Mouse (Mus musculus) embryonic facial prominence, embryonic 14.5 days (tissue): ENCODE measurements around the gene Anxa7. TPM values are rescaled to one million over a fixed set of nuclear protein-coding genes. Genes with fewer than 3 reads are reported as not detected.

ENCODE experiments used
- ATAC-seq: fragments of 200-750 bp; cut with Nextera tagmentation; 2 replicates; pipeline ENCODE4 v1.8.0; 2017; ENCODE audit warnings: low read depth, moderate number of reproducible peaks, moderate TSS enrichment
- DNase-seq: peaks from one replicate; pipeline ENCODE4 v3.0.0-alpha.2; 2015; ENCODE audit warnings: low spot score
- H3K27ac ChIP-seq: fragments of 300-500 bp; sonication (generic); replicated peaks from 2 replicates; pipeline ENCODE4 v1.5.1; 2014; ENCODE audit warnings: low read depth, mild to moderate bottlenecking, low read length, moderate library complexity
- H3K27me3 ChIP-seq: fragments of 300-500 bp; sonication (generic); replicated peaks from 2 replicates; pipeline ENCODE4 v1.6.1; 2014; ENCODE audit warnings: low read length; ENCODE audit not compliant: control insufficient read depth, insufficient read depth
- H3K36me3 ChIP-seq: fragments of 300-500 bp; sonication (generic); 2 replicates; pipeline ENCODE4 v1.6.1; 2014; ENCODE audit warnings: low read length, mixed read lengths; ENCODE audit not compliant: control insufficient read depth, insufficient read depth
- H3K4me1 ChIP-seq: fragments of 300-500 bp; sonication (generic); 2 replicates; pipeline ENCODE4 v1.6.1; 2014; ENCODE audit warnings: antibody characterized with exemption, low read length; ENCODE audit not compliant: control insufficient read depth, insufficient read depth
- H3K4me2 ChIP-seq: fragments of 300-500 bp; sonication (generic); 2 replicates; pipeline ENCODE4 v1.6.1; 2014; ENCODE audit warnings: low read depth, mild to moderate bottlenecking, low read length, moderate library complexity, mixed read lengths
- H3K4me3 ChIP-seq: fragments of 300-500 bp; sonication (generic); 2 replicates; pipeline ENCODE4 v1.5.1; 2014; ENCODE audit warnings: low read depth, mild to moderate bottlenecking, low read length
- H3K9ac ChIP-seq: fragments of 300-500 bp; sonication (generic); 2 replicates; pipeline ENCODE4 v1.6.1; 2014; ENCODE audit warnings: low read depth, mild to moderate bottlenecking, low read length, moderate library complexity, mixed read lengths
- H3K9me3 ChIP-seq: fragments of 300-500 bp; sonication (generic); 2 replicates; pipeline ENCODE4 v1.6.1; 2016; ENCODE audit warnings: low read length; ENCODE audit not compliant: control insufficient read depth
- WGBS: fragments of 180-500 bp; shearing (Covaris S2); extraction: QIAGEN DNeasy Blood & Tissue Kit; methylation state at CpG from one replicate; pipeline ENCODE4 v1.1.7; 2014; 5-methylcytosine and 5-hydroxymethylcytosine counted together
- polyA plus RNA-seq: library from polyadenylated mRNA; unstranded; fragments of >200 nt; fragmentation: Nextera tagmentation; extraction: Ambion mirVana; gene quantifications from 2 replicates; pipeline ENCODE4 v1.2.1, GENCODE M21; 2014

Anxa7 gene
- polyA plus RNA-seq, 1 experiment from 2014 or later = 47.5 TPM

DNA sequence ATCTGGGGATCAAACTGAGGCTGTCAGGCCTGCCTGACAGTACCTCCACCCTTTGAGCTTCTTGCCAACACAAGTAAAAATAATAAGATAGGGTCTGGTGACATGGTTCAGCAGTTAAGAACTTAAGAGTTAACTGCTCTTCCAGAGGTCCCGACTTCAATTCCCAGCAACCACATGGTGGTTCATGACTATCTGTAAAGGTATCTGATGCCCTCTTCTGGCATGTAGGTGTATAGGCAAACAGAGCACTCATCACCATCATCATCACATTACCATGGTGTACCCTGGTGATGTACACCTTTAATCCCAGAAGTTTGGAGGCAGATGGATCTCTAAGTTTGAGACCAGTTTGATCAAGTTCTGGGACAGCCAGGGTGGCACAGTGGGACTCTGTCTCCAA, 51.3 kb downstream of the Anxa7 start:
- no peaks in the 10 kb centered on the region for H3K27me3 ChIP-seq
- no peak overlapping the region for H3K9ac ChIP-seq
- no peak overlapping the region for H3K4me3 ChIP-seq
- 11% methylated on average over 1 of the region's 1 CpGs for WGBS
- no peaks in the 10 kb centered on the region for H3K4me1 ChIP-seq
- H3K9me3 ChIP-seq = peaks cover 4% of the 10 kb centered on the region; the same call in 1 of the 2 replicates
- ATAC-seq = no peak
- H3K36me3 ChIP-seq = no peaks in the 10 kb centered on the region
- DNase-seq = no peak
- H3K27ac ChIP-seq = no peak overlapping the region
- no peak overlapping the region for H3K4me2 ChIP-seq

DNA sequence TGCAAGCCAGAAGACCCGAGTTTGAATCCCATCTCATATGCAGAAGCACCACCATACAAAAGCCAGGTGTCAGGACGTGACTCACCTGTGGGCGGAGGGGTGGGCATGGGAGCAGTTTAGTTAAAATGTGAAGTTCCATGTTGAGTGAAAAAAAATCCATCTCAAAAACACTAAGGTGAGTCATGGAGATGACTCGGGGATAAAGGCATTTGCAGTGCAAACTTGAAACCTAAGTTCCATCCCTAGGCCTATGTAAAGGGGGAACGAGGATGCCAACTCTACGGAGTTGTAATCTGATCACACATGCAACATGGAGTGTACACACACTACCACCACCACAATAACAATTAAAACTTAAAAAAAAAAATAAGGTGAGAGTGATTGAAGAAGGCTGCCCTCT, 56.9 kb downstream of the Anxa7 start:
- Histone ChIP-seq H3K27ac (no peak overlapping the region), H3K36me3 (no peaks in the 10 kb centered on the region), H3K4me1 (no peaks in the 10 kb centered on the region), H3K4me3 (no peak overlapping the region), H3K9me3 (no peaks in the 10 kb centered on the region), H3K9ac (no peak overlapping the region), H3K4me2 (no peak overlapping the region), H3K27me3 (no peaks in the 10 kb centered on the region)
- no peak for DNase-seq
- no peak for ATAC-seq
- 81% methylated on average over 6 of the region's 6 CpGs for WGBS

DNA sequence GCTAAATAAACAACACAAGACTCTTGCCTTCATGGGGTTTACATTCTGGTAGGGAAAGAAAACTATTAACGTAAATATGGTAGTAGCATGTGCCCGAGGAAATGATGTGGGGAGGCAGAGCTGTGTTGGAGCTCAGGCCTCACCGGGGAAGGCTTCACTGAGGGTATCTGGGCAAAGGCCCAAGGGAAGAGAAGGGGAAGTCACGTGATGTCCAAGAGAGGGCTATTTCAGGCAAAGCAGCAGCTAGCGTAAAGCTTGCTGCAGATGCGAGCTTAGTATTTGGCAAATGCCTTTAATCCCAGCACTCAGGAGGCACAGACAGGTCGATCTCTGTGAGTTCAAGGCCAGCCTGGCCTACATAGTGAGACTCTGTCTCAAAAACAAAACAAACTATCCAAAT, 57.7 kb downstream of the Anxa7 start:
- 62% methylated on average over 7 of the region's 7 CpGs for WGBS
- H3K9ac ChIP-seq = no peak overlapping the region
- DNase-seq (no peak), ATAC-seq (no peak)
- H3K27me3 ChIP-seq = no peaks in the 10 kb centered on the region
- no peak overlapping the region for H3K27ac ChIP-seq
- no peaks in the 10 kb centered on the region for H3K4me1 ChIP-seq
- no peak overlapping the region for H3K4me3 ChIP-seq
- H3K36me3 ChIP-seq = no peaks in the 10 kb centered on the region
- no peak overlapping the region for H3K4me2 ChIP-seq
- H3K9me3 ChIP-seq = no peaks in the 10 kb centered on the region

Other genes starting within 250 kb of the Anxa7 start
- gene Kcnk16, start 210.9 kb downstream of the Anxa7 start, polyA plus RNA-seq = 0.47 and 0.54 TPM in 2 replicates
- gene Nudt13, start 185.4 kb downstream of the Anxa7 start, polyA plus RNA-seq = 11.0 and 13.1 TPM in 2 replicates
- gene Ecd, start 132.0 kb downstream of the Anxa7 start, polyA plus RNA-seq = 46.9 and 49.4 TPM in 2 replicates
- 32.7 and 32.8 TPM in 2 replicates for gene Fam149b, start 132.0 kb downstream of the Anxa7 start, polyA plus RNA-seq
- 141 and 155 TPM in 2 replicates for gene Dnajc9, start 91.2 kb downstream of the Anxa7 start, polyA plus RNA-seq
- 92.3 and 94.4 TPM in 2 replicates for gene Mrps16, start 86.5 kb downstream of the Anxa7 start, polyA plus RNA-seq
- 0.77 and 3.2 TPM in 2 replicates for gene Cfap70, start 27.9 kb downstream of the Anxa7 start, polyA plus RNA-seq
- gene Mss51, start 16.8 kb upstream of the Anxa7 start, polyA plus RNA-seq = 2.9 and 4.0 TPM in 2 replicates
- gene Ppp3cb, start 66.4 kb upstream of the Anxa7 start, polyA plus RNA-seq = 68.5 and 78.4 TPM in 2 replicates
- gene Usp54, start 160.9 kb upstream of the Anxa7 start, polyA plus RNA-seq = 7.7 and 8.8 TPM in 2 replicates
- 22.8 and 53.2 TPM in 2 replicates for gene Myoz1, start 176.4 kb upstream of the Anxa7 start, polyA plus RNA-seq
- 46.2 and 52.2 TPM in 2 replicates for gene Synpo2l, start 188.2 kb upstream of the Anxa7 start, polyA plus RNA-seq
- 78.2 and 80.5 TPM in 2 replicates for gene Sec24c, start 194.2 kb upstream of the Anxa7 start, polyA plus RNA-seq
- 30.1 and 30.6 TPM in 2 replicates for gene Fut11, start 214.8 kb upstream of the Anxa7 start, polyA plus RNA-seq
- 183 and 204 TPM in 2 replicates for gene Chchd1, start 222.9 kb upstream of the Anxa7 start, polyA plus RNA-seq
- 31.1 and 34.1 TPM in 2 replicates for gene Zswim8, start 227.4 kb upstream of the Anxa7 start, polyA plus RNA-seq